Mouse (Mus musculus) bone marrow macrophage, adult 2 months (primary cell): ENCODE measurements around the gene Zswim3. TPM values are rescaled to one million over a fixed set of nuclear protein-coding genes. Genes with fewer than 3 reads are reported as not detected.
"Not testable (repeated sequence)": the region's sequence is repeated elsewhere in the genome, so short reads cannot be mapped to it uniquely, and the experiment has no call there.

Source experiments
- H3K27ac ChIP-seq: 2 replicates; pipeline ENCODE4 v1.5.1; 2012; ENCODE audit warnings: low read depth, low read length; ENCODE audit not compliant: insufficient read depth
- H3K4me1 ChIP-seq: 2 replicates; pipeline ENCODE4 v1.6.1; 2012; ENCODE audit warnings: low read length; ENCODE audit not compliant: control insufficient read depth, insufficient read depth
- H3K4me3 ChIP-seq: 2 replicates; pipeline ENCODE4 v1.5.1; 2012; ENCODE audit warnings: mild to moderate bottlenecking, low read length, moderate library complexity; ENCODE audit not compliant: insufficient read depth
- CTCF ChIP-seq: IDR thresholded peaks from 2 replicates; pipeline ENCODE4 v1.5.1; 2012; ENCODE audit warnings: low read depth, mild to moderate bottlenecking, low read length, moderate library complexity
- POLR2A ChIP-seq: IDR thresholded peaks from 2 replicates; pipeline ENCODE4 v1.6.1; 2012; ENCODE audit warnings: mild to moderate bottlenecking, low read depth, low read length, borderline replicate concordance
- polyA plus RNA-seq: library from polyadenylated mRNA; stranded (reverse); fragments of >200 nt; gene quantifications from 2 replicates; pipeline ENCODE4 v1.2.4, GENCODE M21; 2012; ENCODE audit not compliant: missing spikeins, insufficient read depth, insufficient read length

Zswim3 gene
- polyA plus RNA-seq, 1 experiment: 5.0 TPM

DNA sequence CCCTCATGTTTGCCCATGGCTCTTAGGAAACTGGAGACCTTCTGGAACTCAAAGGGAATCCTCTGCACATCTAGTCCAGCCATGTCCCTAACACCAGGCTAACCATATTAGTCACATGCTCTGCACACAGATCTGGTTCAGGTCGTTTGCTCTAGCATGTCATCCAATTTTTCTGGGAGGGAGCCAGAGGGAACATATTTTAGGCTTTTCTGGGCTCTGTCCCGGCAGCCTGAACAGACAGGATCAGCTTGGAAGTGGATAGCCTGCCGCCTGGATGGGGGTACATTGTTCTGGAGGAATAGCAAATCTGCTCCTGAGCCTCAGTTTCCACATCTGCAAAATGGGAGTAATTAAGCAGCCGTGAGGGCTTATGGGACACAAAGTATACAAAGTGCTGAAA lies 56.2 kb downstream of the Zswim3 start:
- Histone ChIP-seq H3K27ac (peak overlapping the region; percentile 94), H3K4me3 (no peak overlapping the region), H3K4me1 (peaks cover 62% of the 10 kb centered on the region)
- TF ChIP-seq POLR2A (no peak), CTCF (no peak)

- H3K27ac ChIP-seq: peak overlapping the region; percentile 94
- peaks cover 70% of the 10 kb centered on the region for H3K4me1 ChIP-seq
- TF ChIP-seq POLR2A (no peak), CTCF (no peak)
- H3K4me3 ChIP-seq: no peak overlapping the region
These were observed 57.4 kb downstream of the Zswim3 start for GRCm38 (mm10) chr2:164862179-164862861.

- not testable (repeated sequence) for H3K4me3 ChIP-seq
- Histone ChIP-seq H3K27ac (peak overlapping the region; percentile 94), H3K4me1 (peaks cover 73% of the 10 kb centered on the region)
These were observed 58.5 kb downstream of the Zswim3 start for GRCm38 (mm10) chr2:164863411-164863810.

- Histone ChIP-seq H3K4me3 (no peak overlapping the region), H3K27ac (peak overlapping the region; percentile 57), H3K4me1 (peaks cover 72% of the 10 kb centered on the region)
- TF ChIP-seq POLR2A (no peak), CTCF (no peak; the same call in 1 of the 2 replicates)
These were observed 59.7 kb downstream of the Zswim3 start for GRCm38 (mm10) chr2:164864593-164864992.

GRCm38 (mm10) chr2:164866741-164867551 lies 62.0 kb downstream of the Zswim3 start:
- peak overlapping the region; percentile 8; the same call in 1 of the 2 replicates for H3K4me3 ChIP-seq

DNA sequence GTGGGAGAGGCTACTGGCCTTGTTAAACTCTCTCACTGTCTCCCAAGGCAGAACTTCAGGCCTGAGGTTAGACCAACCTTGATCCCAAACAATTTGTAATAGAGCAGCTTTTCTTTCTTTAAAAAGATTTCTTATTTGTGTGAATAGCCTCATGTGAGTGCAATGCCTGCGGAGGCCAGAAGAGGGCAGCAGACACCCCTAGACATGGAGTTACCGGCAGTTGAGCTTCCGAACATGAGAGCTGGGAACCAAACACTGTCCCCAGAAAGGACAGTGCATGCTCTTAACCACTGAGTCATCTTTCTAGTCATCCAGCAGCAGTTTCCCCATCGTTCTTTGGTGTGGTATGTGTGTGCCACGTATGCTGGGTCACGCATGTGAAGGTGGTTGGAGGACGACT lies 62.7 kb downstream of the Zswim3 start:
- peak overlapping the region; percentile 99 for H3K27ac ChIP-seq
- H3K4me3 ChIP-seq: no peak overlapping the region
- peak; percentile 95 for TF ChIP-seq CTCF
- no peak for TF ChIP-seq POLR2A
- peaks cover 70% of the 10 kb centered on the region for H3K4me1 ChIP-seq

More at GRCm38 (mm10) chr2:164866741-164867551, 62.0 kb downstream of the Zswim3 start:
- peak overlapping the region; percentile 99 for H3K27ac ChIP-seq
- peaks cover 67% of the 10 kb centered on the region for H3K4me1 ChIP-seq
- TF ChIP-seq POLR2A (no peak), CTCF (no peak)

- no peak overlapping the region for H3K4me3 ChIP-seq
- TF ChIP-seq CTCF (no peak), POLR2A (no peak)
- H3K4me1 ChIP-seq: peaks cover 64% of the 10 kb centered on the region
- peak overlapping the region; percentile 99 for H3K27ac ChIP-seq
These were observed 63.6 kb downstream of the Zswim3 start for GRCm38 (mm10) chr2:164868491-164868890.

Other genes with a start within 250 kb of the Zswim3 start
- gene Wfdc2, start 242.7 kb upstream of the Zswim3 start, polyA plus RNA-seq: not detected in 2 replicates
- gene Spint3, start 231.6 kb upstream of the Zswim3 start, polyA plus RNA-seq: not detected in 2 replicates
- gene Wfdc6a, start 219.7 kb upstream of the Zswim3 start, polyA plus RNA-seq: not detected in 2 replicates
- gene Eppin, start 211.5 kb upstream of the Zswim3 start, polyA plus RNA-seq: not detected in 2 replicates
- gene Wfdc6b, start 191.6 kb upstream of the Zswim3 start, polyA plus RNA-seq: not detected in 2 replicates
- gene Wfdc8, start 191.5 kb upstream of the Zswim3 start, polyA plus RNA-seq: not detected in 2 replicates
- not detected in 2 replicates for gene Wfdc16, start 166.3 kb upstream of the Zswim3 start, polyA plus RNA-seq
- not detected in 2 replicates for gene Wfdc10, start 149.1 kb upstream of the Zswim3 start, polyA plus RNA-seq
- gene Wfdc9, start 148.5 kb upstream of the Zswim3 start, polyA plus RNA-seq: not detected in 2 replicates
- not detected in 2 replicates for gene Wfdc11, start 131.0 kb upstream of the Zswim3 start, polyA plus RNA-seq
- gene Wfdc13, start 120.0 kb upstream of the Zswim3 start, polyA plus RNA-seq: not detected in 2 replicates
- not detected in 2 replicates for gene Spint4, start 106.6 kb upstream of the Zswim3 start, polyA plus RNA-seq
- not detected in 2 replicates for gene Spint5, start 89.8 kb upstream of the Zswim3 start, polyA plus RNA-seq
- not detected in 2 replicates for gene Wfdc3, start 59.2 kb upstream of the Zswim3 start, polyA plus RNA-seq
- gene Dnttip1, start 59.1 kb upstream of the Zswim3 start, polyA plus RNA-seq: 33.4 and 33.7 TPM in 2 replicates
- gene Ube2c, start 35.2 kb upstream of the Zswim3 start, polyA plus RNA-seq: 93.9 and 99.8 TPM in 2 replicates
- 0.80 TPM in 1 of 2 replicates, not detected in the other for gene Tnnc2, start 25.1 kb upstream of the Zswim3 start, polyA plus RNA-seq
- gene Snx21, start 19.3 kb upstream of the Zswim3 start, polyA plus RNA-seq: 14.6 and 20.3 TPM in 2 replicates
- gene Acot8, start 216 bp upstream of the Zswim3 start, polyA plus RNA-seq: 26.8 and 27.6 TPM in 2 replicates
- 5.7 and 5.8 TPM in 2 replicates for gene Zswim1, start 17.6 kb downstream of the Zswim3 start, polyA plus RNA-seq
- gene Spata25, start 23.4 kb downstream of the Zswim3 start, polyA plus RNA-seq: 1.4 TPM in 1 of 2 replicates, not detected in the other
- 632 and 760 TPM in 2 replicates for gene Ctsa, start 27.8 kb downstream of the Zswim3 start, polyA plus RNA-seq
- 21.0 and 25.4 TPM in 2 replicates for gene Neurl2, start 28.4 kb downstream of the Zswim3 start, polyA plus RNA-seq
- 1,260 and 1,371 TPM in 2 replicates for gene Pltp, start 52.6 kb downstream of the Zswim3 start, polyA plus RNA-seq
- 27.1 and 27.6 TPM in 2 replicates for gene Pcif1, start 74.2 kb downstream of the Zswim3 start, polyA plus RNA-seq
- 14.0 and 14.5 TPM in 2 replicates for gene Zfp335, start 106.7 kb downstream of the Zswim3 start, polyA plus RNA-seq
- 0.70 and 1.4 TPM in 2 replicates for gene Mmp9, start 135.7 kb downstream of the Zswim3 start, polyA plus RNA-seq
- not detected in 2 replicates for gene Slc12a5, start 155.7 kb downstream of the Zswim3 start, polyA plus RNA-seq
- 29.5 and 33.0 TPM in 2 replicates for gene Ncoa5, start 229.8 kb downstream of the Zswim3 start, polyA plus RNA-seq